ENCODE assay signal across 32 mouse cellular contexts in the genomic region with DNA sequence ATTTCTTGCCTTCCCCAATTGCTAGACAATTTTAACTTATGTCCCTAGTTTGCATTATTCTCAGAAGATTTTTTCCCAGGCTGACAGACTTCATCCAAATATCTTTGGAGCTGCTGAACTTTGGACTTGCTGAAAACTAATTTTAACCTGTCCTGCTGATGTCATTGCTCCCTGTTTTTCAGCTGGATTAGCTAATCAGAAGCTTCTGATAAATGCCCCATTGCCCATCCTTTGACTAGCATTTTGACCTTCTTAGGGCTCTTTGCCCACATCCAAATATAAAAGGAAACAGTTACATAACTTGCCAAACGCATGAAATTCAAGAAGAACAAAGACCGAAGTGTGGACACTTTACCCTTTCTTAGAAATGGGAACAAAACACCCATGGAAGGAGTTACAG.
"Had no signal": no experiment of that assay in that cellular context is flagged by ENCODE, and none has a peak within 500 bp of the region (broad histone marks: within the 10 kb centered on the region; RNA-seq: fewer than 3 reads in every experiment).

No protein-coding gene starts in this region.

- H3K4me1 ChIP-seq: limb, embryonic 10.5 days; limb, embryonic 12.5 days; limb, embryonic 13.5 days; limb, embryonic 15.5 days; liver, embryonic 12.5 days; liver, embryonic 13.5 days; liver, embryonic 15.5 days; lung, embryonic 15.5 days; megakaryocyte, embryonic 14.5 days; midbrain, embryonic 10.5 days; midbrain, embryonic 12.5 days; midbrain, embryonic 13.5 days; midbrain, embryonic 15.5 days; neural tube, embryonic 12.5 days had no signal

- H3K27me3 ChIP-seq: limb, embryonic 12.5 days; limb, embryonic 13.5 days; limb, embryonic 15.5 days; liver, embryonic 12.5 days; liver, embryonic 13.5 days; liver, embryonic 15.5 days; lung, embryonic 15.5 days; megakaryocyte, embryonic 14.5 days; midbrain, embryonic 12.5 days; midbrain, embryonic 13.5 days; midbrain, embryonic 15.5 days; neural tube, embryonic 12.5 days had no signal

- H3K4me2 ChIP-seq: limb, embryonic 12.5 days; limb, embryonic 13.5 days; limb, embryonic 15.5 days; liver, embryonic 12.5 days; liver, embryonic 13.5 days; liver, embryonic 15.5 days; lung, embryonic 14.5 days; lung, embryonic 15.5 days; midbrain, embryonic 11.5 days; midbrain, embryonic 12.5 days; midbrain, embryonic 13.5 days; midbrain, embryonic 15.5 days; neural tube, embryonic 12.5 days had no signal

- H3K9ac ChIP-seq: limb, embryonic 12.5 days; limb, embryonic 13.5 days; limb, embryonic 15.5 days; liver, embryonic 12.5 days; liver, embryonic 13.5 days; liver, embryonic 14.5 days; liver, embryonic 15.5 days; liver, postnatal 0 days; lung, embryonic 14.5 days; lung, embryonic 15.5 days; midbrain, embryonic 12.5 days; midbrain, embryonic 13.5 days; midbrain, embryonic 15.5 days; neural tube, embryonic 12.5 days had no signal

- ATAC-seq: liver, embryonic 12.5 days; liver, postnatal 0 days; lung, postnatal 0 days; midbrain, embryonic 13.5 days; midbrain, embryonic 15.5 days; midbrain, embryonic 16.5 days had no signal

- H3K9me3 ChIP-seq: limb, embryonic 10.5 days; limb, embryonic 12.5 days; limb, embryonic 13.5 days; limb, embryonic 15.5 days; liver, embryonic 12.5 days; liver, embryonic 13.5 days; liver, embryonic 15.5 days; lung, embryonic 15.5 days; megakaryocyte, embryonic 14.5 days; midbrain, embryonic 10.5 days; midbrain, embryonic 12.5 days; midbrain, embryonic 13.5 days; midbrain, embryonic 15.5 days; neural tube, embryonic 12.5 days had no signal

- H3K36me3 ChIP-seq: limb, embryonic 10.5 days; limb, embryonic 12.5 days; limb, embryonic 13.5 days; limb, embryonic 15.5 days; liver, embryonic 12.5 days; liver, embryonic 13.5 days; liver, embryonic 15.5 days; lung, embryonic 15.5 days; midbrain, embryonic 10.5 days; midbrain, embryonic 12.5 days; midbrain, embryonic 13.5 days; midbrain, embryonic 15.5 days; neural tube, embryonic 12.5 days had no signal

- H3K27ac ChIP-seq: left cerebral cortex, adult 2 months; limb, embryonic 10.5 days; limb, embryonic 12.5 days; limb, embryonic 13.5 days; limb, embryonic 15.5 days; liver, embryonic 12.5 days; liver, embryonic 13.5 days; liver, embryonic 14.5 days; liver, embryonic 15.5 days; lung, embryonic 15.5 days; macrophage; midbrain, embryonic 10.5 days; midbrain, embryonic 12.5 days; midbrain, embryonic 13.5 days; midbrain, embryonic 15.5 days; neural tube, embryonic 12.5 days had no signal

- DNase-seq: left cerebral cortex, postnatal 4 days; liver; liver, embryonic 13.5 days; liver, postnatal 0 days; lung, adult 18-20 months; lung, adult 2 months; lung, embryonic 14.5 days; lung, postnatal 10 days; lung, postnatal 14 days; lung, postnatal 36 days; lung, postnatal 4 days; midbrain, embryonic 14.5 days had no signal

- H3K4me3 ChIP-seq: left cerebral cortex, adult 2 months; limb, embryonic 10.5 days; limb, embryonic 12.5 days; limb, embryonic 13.5 days; limb, embryonic 15.5 days; liver, embryonic 12.5 days; liver, embryonic 13.5 days; liver, embryonic 15.5 days; lung, embryonic 15.5 days; megakaryocyte, embryonic 14.5 days; midbrain, embryonic 10.5 days; midbrain, embryonic 12.5 days; midbrain, embryonic 13.5 days; midbrain, embryonic 15.5 days; myocyte; neural tube, embryonic 12.5 days had no signal
